Mouse (Mus musculus) thymus, postnatal 14 days (tissue): ENCODE data around the gene Trpc7.
A peak's percentile ranks its signal among the peaks of the same experiment; 100 is the strongest.

ENCODE experiments used
- DNase-seq: peaks from one replicate; pipeline ENCODE4 v3.0.0; 2021

Gene Trpc7

GRCm38 (mm10) chr13:56782621-56783020 lies 113.2 kb downstream of the Trpc7 start:
- no peak for DNase-seq

- no peak for DNase-seq
These were observed 114.1 kb downstream of the Trpc7 start for GRCm38 (mm10) chr13:56781697-56782096.

- no peak for DNase-seq
These were observed 114.9 kb downstream of the Trpc7 start for GRCm38 (mm10) chr13:56780746-56781469.

GRCm38 (mm10) chr13:56774304-56774703 lies 121.5 kb downstream of the Trpc7 start:
- no peak for DNase-seq

- no peak for DNase-seq
These were observed 122.4 kb downstream of the Trpc7 start for GRCm38 (mm10) chr13:56773262-56773870.

GRCm38 (mm10) chr13:56772592-56772991 lies 123.2 kb downstream of the Trpc7 start:
- no peak for DNase-seq

GRCm38 (mm10) chr13:56770786-56771185 lies 125.0 kb downstream of the Trpc7 start:
- DNase-seq = peak; percentile 44

- peak; percentile 2 for DNase-seq
These were observed 125.6 kb downstream of the Trpc7 start for GRCm38 (mm10) chr13:56770136-56770578.

- no peak for DNase-seq
These were observed 126.4 kb downstream of the Trpc7 start for GRCm38 (mm10) chr13:56769431-56769830.

GRCm38 (mm10) chr13:56766211-56766610 lies 129.6 kb downstream of the Trpc7 start:
- peak; percentile 3 for DNase-seq

GRCm38 (mm10) chr13:56765284-56766032 lies 130.3 kb downstream of the Trpc7 start:
- DNase-seq = peak; percentile 54

GRCm38 (mm10) chr13:56762446-56763229 lies 133.2 kb downstream of the Trpc7 start:
- no peak for DNase-seq

GRCm38 (mm10) chr13:56758492-56758891 lies 137.3 kb downstream of the Trpc7 start:
- DNase-seq = peak; percentile 90

- no peak for DNase-seq
These were observed 138.6 kb downstream of the Trpc7 start for GRCm38 (mm10) chr13:56757201-56757600.

GRCm38 (mm10) chr13:56755871-56756270 lies 139.9 kb downstream of the Trpc7 start:
- DNase-seq = peak; percentile 84

GRCm38 (mm10) chr13:56753192-56753951 lies 142.4 kb downstream of the Trpc7 start, which contains the start of gene Gm45623:
TSS of gene Gm45623 (minus strand) at chr13:56753827.
- peak; percentile 61 for DNase-seq

GRCm38 (mm10) chr13:56752474-56753191 lies 143.2 kb downstream of the Trpc7 start:
- peak; percentile 46 for DNase-seq

- DNase-seq = peak; percentile 58
These were observed 144.0 kb downstream of the Trpc7 start for GRCm38 (mm10) chr13:56751774-56752173.

- peak; percentile 50 for DNase-seq
These were observed 146.4 kb downstream of the Trpc7 start for GRCm38 (mm10) chr13:56749377-56749776.

GRCm38 (mm10) chr13:56747554-56747953 lies 148.2 kb downstream of the Trpc7 start:
- DNase-seq = no peak
